20 mouse cellular contexts compared by ENCODE assay signal in genomic region chr4:26965831-26966230, GRCm38 (mm10).
DNase-seq lines count a peak whose midpoint lies in the region; ATAC-seq and TF ChIP-seq lines count a peak whose summit lies in the region.
"Had no signal": no experiment of that assay in that cellular context is flagged by ENCODE, and none has a peak within 500 bp of the region (broad histone marks: within the 10 kb centered on the region; RNA-seq: fewer than 3 reads in every experiment).

No protein-coding gene starts in this region.

- no peak for TF ChIP-seq EP300 in stomach, postnatal 0 days (optimal IDR thresholded peaks at IDR 0.05)

- H3K4me2 ChIP-seq in hindbrain, postnatal 0 days (ENCODE audit: low read depth, low read length) = no peak overlapping the region
- H3K4me2 ChIP-seq in hindbrain, embryonic 11.5 days (replicated peaks; ENCODE audit: low read depth, low read length) = no peak overlapping the region
- no peak overlapping the region for H3K4me2 ChIP-seq in stomach, postnatal 0 days (replicated peaks; ENCODE audit: low read depth)
- H3K4me2 ChIP-seq in liver, embryonic 11.5 days = no peak overlapping the region
- H3K4me2 ChIP-seq: hindbrain, embryonic 14.5 days; liver, embryonic 13.5 days; lung, embryonic 15.5 days; midbrain, embryonic 13.5 days; neural tube, embryonic 15.5 days had no signal

- no peaks in the 10 kb centered on the region for H3K9me3 ChIP-seq in hindbrain, postnatal 0 days (ENCODE audit: low read length)
- H3K9me3 ChIP-seq in hindbrain, embryonic 11.5 days (ENCODE audit: control insufficient read depth, low read length) = no peaks in the 10 kb centered on the region
- no peaks in the 10 kb centered on the region for H3K9me3 ChIP-seq in stomach, postnatal 0 days (ENCODE audit: control insufficient read depth, low read length)
- H3K9me3 ChIP-seq in liver, embryonic 11.5 days (ENCODE audit: control insufficient read depth, low read length) = no peaks in the 10 kb centered on the region
- H3K9me3 ChIP-seq: embryonic facial prominence, embryonic 10.5 days; liver, embryonic 13.5 days; lung, embryonic 15.5 days; midbrain, embryonic 13.5 days; neural tube, embryonic 15.5 days had no signal

- H3K4me3 ChIP-seq in hindbrain, postnatal 0 days (ENCODE audit: low read length) = no peak overlapping the region
- no peak overlapping the region for H3K4me3 ChIP-seq in hindbrain, embryonic 11.5 days (ENCODE audit: low read depth, low read length)
- no peak overlapping the region for H3K4me3 ChIP-seq in cerebellum, adult 2 months (replicated peaks; ENCODE audit: insufficient read depth, low read depth, low read length)
- H3K4me3 ChIP-seq in stomach, postnatal 0 days (ENCODE audit: low read depth, low read length) = no peak overlapping the region
- no peak overlapping the region for H3K4me3 ChIP-seq in liver, embryonic 11.5 days (ENCODE audit: low read depth, low read length)
- H3K4me3 ChIP-seq: embryonic facial prominence, embryonic 10.5 days; erythroblast, embryonic 14.5 days; liver, embryonic 13.5 days; lung, embryonic 15.5 days; midbrain, embryonic 13.5 days; myocyte; neural tube, embryonic 15.5 days had no signal

- H3K36me3 ChIP-seq in hindbrain, postnatal 0 days (ENCODE audit: insufficient read depth, low read length) = no peaks in the 10 kb centered on the region
- H3K36me3 ChIP-seq in hindbrain, embryonic 11.5 days (ENCODE audit: control insufficient read depth, insufficient read depth, low read length) = no peaks in the 10 kb centered on the region
- no peaks in the 10 kb centered on the region for H3K36me3 ChIP-seq in stomach, postnatal 0 days (ENCODE audit: control insufficient read depth, insufficient read depth, low read length)
- H3K36me3 ChIP-seq in liver, embryonic 11.5 days (ENCODE audit: control insufficient read depth, insufficient read depth, low read length) = no peaks in the 10 kb centered on the region
- H3K36me3 ChIP-seq: embryonic facial prominence, embryonic 10.5 days; liver, embryonic 13.5 days; lung, embryonic 15.5 days; midbrain, embryonic 13.5 days; neural tube, embryonic 15.5 days had no signal

- H3K4me1 ChIP-seq in hindbrain, postnatal 0 days (ENCODE audit: insufficient read depth, low read length) = no peaks in the 10 kb centered on the region
- no peaks in the 10 kb centered on the region for H3K4me1 ChIP-seq in hindbrain, embryonic 11.5 days (replicated peaks; ENCODE audit: control insufficient read depth, insufficient read depth, low read length)
- peaks cover 2% of the 10 kb centered on the region; the same call in 1 of the 2 replicates for H3K4me1 ChIP-seq in cerebellum, adult 2 months (ENCODE audit: control insufficient read depth, insufficient read depth, low read length)
- H3K4me1 ChIP-seq in stomach, postnatal 0 days (replicated peaks; ENCODE audit: control insufficient read depth, insufficient read depth) = no peaks in the 10 kb centered on the region
- H3K4me1 ChIP-seq in liver, embryonic 11.5 days (replicated peaks; ENCODE audit: control insufficient read depth, insufficient read depth, low read length) = no peaks in the 10 kb centered on the region
- H3K4me1 ChIP-seq: embryonic facial prominence, embryonic 10.5 days; liver, embryonic 13.5 days; lung, embryonic 15.5 days; midbrain, embryonic 13.5 days; neural tube, embryonic 15.5 days had no signal

- H3K9ac ChIP-seq in hindbrain, postnatal 0 days (replicated peaks; ENCODE audit: low read length) = no peak overlapping the region
- no peak overlapping the region for H3K9ac ChIP-seq in hindbrain, embryonic 11.5 days (ENCODE audit: low read depth, low read length)
- H3K9ac ChIP-seq in stomach, postnatal 0 days (ENCODE audit: low read length) = no peak overlapping the region
- H3K9ac ChIP-seq in liver, embryonic 11.5 days (ENCODE audit: low read depth, low read length) = no peak overlapping the region
- H3K9ac ChIP-seq: hindbrain, embryonic 14.5 days; liver, embryonic 13.5 days; lung, embryonic 15.5 days; midbrain, embryonic 13.5 days; neural tube, embryonic 15.5 days had no signal

- 63% methylated on average over 2 of the region's 2 CpGs for WGBS in hindbrain, postnatal 0 days
- WGBS in hindbrain, embryonic 11.5 days = 86% methylated on average over 2 of the region's 2 CpGs
- WGBS in cerebellum, adult 2 months = 8% methylated on average over 2 of the region's 2 CpGs
- WGBS in stomach, postnatal 0 days = 88% methylated on average over 2 of the region's 2 CpGs
- WGBS in liver, embryonic 11.5 days = 83% methylated on average over 2 of the region's 2 CpGs

- no peaks in the 10 kb centered on the region for H3K27me3 ChIP-seq in hindbrain, postnatal 0 days (ENCODE audit: insufficient read depth, low read length)
- no peaks in the 10 kb centered on the region for H3K27me3 ChIP-seq in hindbrain, embryonic 11.5 days (ENCODE audit: control insufficient read depth, insufficient read depth, low read length)
- H3K27me3 ChIP-seq in cerebellum, adult 2 months (ENCODE audit: control insufficient read depth, insufficient read depth, low read length) = no peaks in the 10 kb centered on the region
- H3K27me3 ChIP-seq in stomach, postnatal 0 days (ENCODE audit: control insufficient read depth, insufficient read depth, low read length) = no peaks in the 10 kb centered on the region
- H3K27me3 ChIP-seq in liver, embryonic 11.5 days (replicated peaks; ENCODE audit: control insufficient read depth, insufficient read depth, low read length) = no peaks in the 10 kb centered on the region
- H3K27me3 ChIP-seq: liver, embryonic 13.5 days; lung, embryonic 15.5 days; midbrain, embryonic 13.5 days; neural tube, embryonic 15.5 days had no signal

- H3K27ac ChIP-seq in hindbrain, postnatal 0 days = no peak overlapping the region
- H3K27ac ChIP-seq in hindbrain, embryonic 11.5 days (ENCODE audit: low read depth, low read length) = no peak overlapping the region
- H3K27ac ChIP-seq in cerebellum, adult 2 months (ENCODE audit: insufficient read depth, low read length) = no peak overlapping the region
- H3K27ac ChIP-seq in stomach, postnatal 0 days (replicated peaks) = no peak overlapping the region
- no peak overlapping the region for H3K27ac ChIP-seq in liver, embryonic 11.5 days (ENCODE audit: low read depth, low read length)
- H3K27ac ChIP-seq: embryonic facial prominence, embryonic 10.5 days; hindbrain, embryonic 14.5 days; kidney, postnatal 0 days; liver, embryonic 13.5 days; lung, embryonic 15.5 days; midbrain, embryonic 13.5 days; neural tube, embryonic 15.5 days had no signal

- ATAC-seq in hindbrain, postnatal 0 days = no peak
- ATAC-seq in hindbrain, embryonic 11.5 days (ENCODE audit: low FRiP score) = no peak
- no peak for ATAC-seq in stomach, postnatal 0 days (ENCODE audit: low FRiP score, low TSS enrichment)
- ATAC-seq in liver, embryonic 11.5 days (replicated peaks; ENCODE audit: low FRiP score) = no peak
- ATAC-seq: intestine, embryonic 16.5 days; midbrain, embryonic 13.5 days had no signal

- no peak for TF ChIP-seq POLR2A in brain, embryonic 14.5 days (IDR thresholded peaks at IDR 0.05; ENCODE audit: borderline replicate concordance, extremely low read depth, insufficient read depth, insufficient read length, poor library complexity, severe bottlenecking)
- TF ChIP-seq POLR2A in cerebellum, adult 2 months (IDR thresholded peaks at IDR 0.05; ENCODE audit: borderline replicate concordance, insufficient read depth, low read length) = no peak

- TF ChIP-seq CTCF in hindbrain, postnatal 0 days (IDR thresholded peaks at IDR 0.05; ENCODE audit: low read depth) = no peak
- no peak for TF ChIP-seq CTCF in brain, embryonic 14.5 days (IDR thresholded peaks at IDR 0.05; ENCODE audit: borderline replicate concordance, extremely low read depth, insufficient read depth, insufficient read length)
- no peak for TF ChIP-seq CTCF in cerebellum, adult 2 months (IDR thresholded peaks at IDR 0.05; ENCODE audit: borderline replicate concordance, insufficient read depth, low read depth, low read length)
- TF ChIP-seq CTCF in stomach, postnatal 0 days (IDR thresholded peaks at IDR 0.05; ENCODE audit: low read depth) = no peak

- DNase-seq in hindbrain, postnatal 0 days (ENCODE audit: low spot score) = peak; percentile 53
- no peak for DNase-seq in hindbrain, embryonic 11.5 days (ENCODE audit: low spot score)
- DNase-seq in brain, embryonic 14.5 days (ENCODE audit: low read depth) = peak; percentile 37
- peak; percentile 66 to 87 for DNase-seq in cerebellum, adult 2 months
- peak; percentile 16 for DNase-seq in layer of hippocampus, adult 9-11 months
- no peak for DNase-seq in stomach, postnatal 0 days (ENCODE audit: low spot score)
- DNase-seq in liver, embryonic 11.5 days (ENCODE audit: low spot score) = no peak
- DNase-seq: B cell, adult 2 months; gastrocnemius, postnatal 36 days; liver, embryonic 13.5 days; retina, postnatal 1 day had no signal

Comparison
In these comparisons a context has a peak if more than half of its experiments do, and no peak if none do; other contexts are left out.
1. DNase-seq: peak in hindbrain, postnatal 0 days (single experiment), brain, embryonic 14.5 days (single experiment), cerebellum, adult 2 months (2 of 2) and layer of hippocampus, adult 9-11 months (single experiment); none in hindbrain, embryonic 11.5 days (single experiment), stomach, postnatal 0 days (single experiment) and liver, embryonic 11.5 days (single experiment).